Mouse (Mus musculus) CH12.LX (cell line): ENCODE measurements around the gene Ppp1cc. TPM values are rescaled to one million over a fixed set of nuclear protein-coding genes. Genes with fewer than 3 reads are reported as not detected.
A peak's percentile ranks its signal among the peaks of the same experiment; 100 is the strongest.
"Not testable (repeated sequence)": the region's sequence is repeated elsewhere in the genome, so short reads cannot be mapped to it uniquely, and the experiment has no call there.

Source experiments
- DNase-seq: peaks from one replicate; pipeline ENCODE4 v3.0.0-alpha.2; 2013; ENCODE audit errors: extremely low read depth
- H3K27ac ChIP-seq: 2 replicates; pipeline ENCODE4 v1.5.1; 2012; ENCODE audit warnings: low read depth, mild to moderate bottlenecking, control low read depth, moderate library complexity; ENCODE audit not compliant: insufficient read depth
- H3K27me3 ChIP-seq: replicated peaks from 2 replicates; pipeline ENCODE3; 2012; ENCODE audit warnings: inconsistent platforms
- H3K36me3 ChIP-seq, 2 experiments: replicated peaks in 1 of 2; 2 replicates each; pipeline versions ENCODE3 to v1.6.1; 2012; ENCODE audit warnings: inconsistent platforms in 1 of 2, low read length in 1 of 2, mild to moderate bottlenecking in 1 of 2, mixed read lengths in 1 of 2, moderate library complexity in 1 of 2; ENCODE audit not compliant: control insufficient read depth in 1 of 2, insufficient read depth in 1 of 2
- H3K4me1 ChIP-seq, 2 experiments: 2 replicates each; pipeline ENCODE4 v1.6.1; 2012; ENCODE audit warnings: inconsistent platforms in 1 of 2, moderate library complexity in 1 of 2; ENCODE audit not compliant: insufficient read depth in 2 of 2, control insufficient read depth in 1 of 2
- H3K4me2 ChIP-seq: 2 replicates; pipeline ENCODE4 v1.6.1; 2012; ENCODE audit warnings: low read depth, mild to moderate bottlenecking, control low read depth; ENCODE audit not compliant: poor library complexity, insufficient read depth, severe bottlenecking
- H3K4me3 ChIP-seq, 3 experiments: fragments of 150-350 bp in 1 of 3; sonication (generic) in 1 of 3; replicated peaks in 1 of 3; 2 replicates each; pipeline versions ENCODE3 to v1.5.1; 2011 to 2012; ENCODE audit warnings: low read depth in 2 of 3, low read length in 2 of 3, mild to moderate bottlenecking in 2 of 3, moderate library complexity in 2 of 3, control low read depth in 1 of 3, improper control_type of control experiment in 1 of 3, inconsistent platforms in 1 of 3, mixed read lengths in 1 of 3; ENCODE audit not compliant: poor library complexity in 1 of 3
- H3K79me2 ChIP-seq: replicated peaks from 2 replicates; pipeline ENCODE4 v1.6.1; 2012; ENCODE audit warnings: mild to moderate bottlenecking, moderate library complexity; ENCODE audit not compliant: control insufficient read depth, poor library complexity, insufficient read depth, severe bottlenecking; ENCODE audit errors: extremely low read depth
- H3K9ac ChIP-seq: 2 replicates; pipeline ENCODE4 v1.6.1; 2012; ENCODE audit warnings: low read depth, mild to moderate bottlenecking, control low read depth, moderate library complexity; ENCODE audit not compliant: insufficient read depth
- H3K9me3 ChIP-seq: replicated peaks from 2 replicates; pipeline ENCODE3; 2012; ENCODE audit warnings: low read length, inconsistent platforms, mixed read lengths
- CHD2 ChIP-seq: IDR thresholded peaks from 2 replicates; pipeline ENCODE4 v1.6.1; 2011; ENCODE audit warnings: low read length, improper control_type of control experiment
- CTCF ChIP-seq, 2 experiments: IDR thresholded peaks in 1 of 2; conservative IDR thresholded peaks in 1 of 2; 2 replicates each; pipeline ENCODE4 v1.5.1; 2011 to 2012; ENCODE audit warnings: low read depth in 2 of 2, low read length in 2 of 2, improper control_type of control experiment in 1 of 2, inconsistent platforms in 1 of 2, mild to moderate bottlenecking in 1 of 2, moderate library complexity in 1 of 2
- E2F4 ChIP-seq: IDR thresholded peaks from 2 replicates; pipeline ENCODE4 v1.6.1; 2011; ENCODE audit warnings: low read depth, low read length, improper control_type of control experiment; ENCODE audit not compliant: insufficient replicate concordance
- ETS1 ChIP-seq: conservative IDR thresholded peaks from 2 replicates; pipeline ENCODE4 v1.6.1; 2012; ENCODE audit warnings: low read depth, mild to moderate bottlenecking, inconsistent platforms, low read length, improper control_type of control experiment, moderate library complexity
- JUN ChIP-seq: IDR thresholded peaks from 2 replicates; pipeline ENCODE4 v1.6.1; 2011; ENCODE audit warnings: low read depth, mild to moderate bottlenecking, low read length, improper control_type of control experiment, moderate library complexity; ENCODE audit not compliant: insufficient read depth
- JUND ChIP-seq: conservative IDR thresholded peaks from 2 replicates; pipeline ENCODE4 v1.6.1; 2011; ENCODE audit warnings: low read depth, low read length, improper control_type of control experiment
- MAFK ChIP-seq: IDR thresholded peaks from 2 replicates; pipeline ENCODE4 v1.6.1; 2011; ENCODE audit warnings: low read length, improper control_type of control experiment; ENCODE audit not compliant: insufficient replicate concordance
- MAZ ChIP-seq: IDR thresholded peaks from 2 replicates; pipeline ENCODE4 v1.6.1; 2012; ENCODE audit warnings: low read depth, mild to moderate bottlenecking, inconsistent platforms, low read length, improper control_type of control experiment, moderate library complexity
- MXI1 ChIP-seq: IDR thresholded peaks from 2 replicates; pipeline ENCODE4 v1.6.1; 2011; ENCODE audit warnings: mild to moderate bottlenecking, low read depth, low read length, improper control_type of control experiment
- PAX5 ChIP-seq: IDR thresholded peaks from 2 replicates; pipeline ENCODE4 v1.6.1; 2012; ENCODE audit warnings: low read length, inconsistent platforms, mixed read lengths
- RCOR1 ChIP-seq: conservative IDR thresholded peaks from 2 replicates; pipeline ENCODE4 v1.6.1; 2012; ENCODE audit warnings: low read depth, mild to moderate bottlenecking, inconsistent platforms, low read length, improper control_type of control experiment
- ZC3H11A ChIP-seq: IDR thresholded peaks from 2 replicates; pipeline ENCODE4 v1.6.1; 2012; ENCODE audit warnings: low read depth, mild to moderate bottlenecking, inconsistent platforms, low read length, improper control_type of control experiment
- ZKSCAN1 ChIP-seq: IDR thresholded peaks from 2 replicates; pipeline ENCODE4 v1.6.1; 2012; ENCODE audit warnings: low read depth, inconsistent platforms, low read length, improper control_type of control experiment, borderline replicate concordance
- ZNF384 ChIP-seq: IDR thresholded peaks from 2 replicates; pipeline ENCODE4 v1.6.1; 2012; ENCODE audit warnings: low read depth, low read length, improper control_type of control experiment, inconsistent platforms
- dilution Hi-C: fragments of 300-500 bp; cut with MboI; formaldehyde crosslinking; loops from 2 replicates; pipeline ENCODE4 v1.14.3; 2020; ENCODE audit warnings: low sequenced_read_pairs; ENCODE audit not compliant: extremely low pct_unique_long_range_greater_than_20kb, extremely low pct_ligation_motif_present
- in situ Hi-C: fragments of 300-500 bp; cut with MboI; formaldehyde crosslinking; loops from 3 replicates; pipeline ENCODE4 v1.14.3; 2019; ENCODE audit warnings: low sequenced_read_pairs, low pct_ligation_motif_present, low pct_unique_long_range_greater_than_20kb, mixed read lengths
- polyA plus RNA-seq: library from polyadenylated mRNA; unstranded; fragments of >175 nt; gene quantifications from 2 replicates; pipeline ENCODE4 v1.2.1, GENCODE M21; 2012; ENCODE audit warnings: low read depth; ENCODE audit not compliant: insufficient read length
- total RNA-seq, 2 experiments: library from RNA; depleted of rRNA; stranded (reverse); fragments of 300-350 nt in 1 of 2; fragments of >200 nt in 1 of 2; gene quantifications; 2 replicates each; pipeline ENCODE4 v1.2.3; 2012 to 2014

Gene Ppp1cc
- total and polyA plus RNA-seq, 3 experiments = 191 to 406 (median 358) TPM

GRCm38 (mm10) chr5:122138856-122139255 is 19.2 kb upstream of the Ppp1cc start:
- Histone ChIP-seq H3K4me3 (no peak overlapping the region), H3K4me1 (peaks cover 3 to 15% of the 10 kb centered on the region in 2 experiments), H3K27me3 (no peaks in the 10 kb centered on the region), H3K4me2 (no peak overlapping the region), H3K9ac (no peak overlapping the region), H3K36me3 (peaks cover 0 to 4% of the 10 kb centered on the region in 2 experiments), H3K27ac (no peak overlapping the region), H3K9me3 (no peaks in the 10 kb centered on the region), H3K79me2 (no peaks in the 10 kb centered on the region)
- no peak for DNase-seq
- dilution Hi-C loops (no loop called here), in situ Hi-C loops (loop anchor here (25.0 kb wide), 2 partner anchors 123 to 498 kb away; partner anchors contain the start of genes P2rx7 and Tctn1)
- TF ChIP-seq ETS1 (no peak), ZKSCAN1 (no peak), MAFK (no peak), PAX5 (no peak), RCOR1 (no peak), CHD2 (no peak), JUN (no peak), MXI1 (no peak), MAZ (no peak), JUND (no peak)
- TF ChIP-seq, all 38 proteins: peak for 0

GRCm38 (mm10) chr5:122139771-122140170 is 18.3 kb upstream of the Ppp1cc start:
- H3K36me3 ChIP-seq, H3K9me3 ChIP-seq, DNase-seq, H3K27me3 ChIP-seq, H3K79me2 ChIP-seq, dilution Hi-C loops, H3K27ac ChIP-seq, H3K4me2 ChIP-seq, H3K9ac ChIP-seq, H3K4me3 ChIP-seq: not testable (repeated sequence)
- in situ Hi-C loops = loop anchor here (25.0 kb wide), 2 partner anchors 123 to 498 kb away; partner anchors contain the start of genes P2rx7 and Tctn1
- peaks cover 3 to 20% of the 10 kb centered on the region in 2 experiments for H3K4me1 ChIP-seq
- peak; percentile 55; the same call in 1 of the 2 replicates for TF ChIP-seq ZNF384

GRCm38 (mm10) chr5:122140723-122141122 is 17.4 kb upstream of the Ppp1cc start, which contains the start of gene Ccdc63:
TSS of gene Ccdc63 (minus strand) at chr5:122140823.
- in situ Hi-C loops (loop anchor here (25.0 kb wide), 2 partner anchors 122 to 497 kb away; partner anchors contain the start of genes P2rx7 and Tctn1), dilution Hi-C loops (no loop called here)
- Histone ChIP-seq H3K36me3 (peaks cover 0 to 4% of the 10 kb centered on the region in 2 experiments), H3K9ac (no peak within 1 kb of the TSS), H3K4me1 (peaks cover 3 to 20% of the 10 kb centered on the region in 2 experiments), H3K27me3 (no peaks in the 10 kb centered on the region), H3K4me2 (no peak within 1 kb of the TSS), H3K79me2 (no peaks in the 10 kb centered on the region), H3K4me3 (no peak within 1 kb of the TSS), H3K27ac (no peak within 1 kb of the TSS), H3K9me3 (no peaks in the 10 kb centered on the region)
- TF ChIP-seq E2F4 (no peak), JUN (no peak), ZC3H11A (no peak), CTCF (conservative IDR thresholded peaks at IDR 0.05 in 1 of 2, IDR thresholded peaks at IDR 0.05 in 1 of 2; ENCODE audit: low read depth in 2 of 2, low read length in 2 of 2) (no peak), ETS1 (no peak)
- no peak for DNase-seq
